Mouse (Mus musculus): Measurements from ENCODE around the gene E030018B13Rik. TPM values are rescaled to one million over a fixed set of nuclear protein-coding genes. Genes with fewer than 3 reads are reported as not detected.

E030018B13Rik gene
- polyA plus RNA-seq, 1 experiment from 2014 or later, result 0.17 TPM

GRCm38 (mm10) chr7:63965135-63965534, 48.5 kb downstream of the E030018B13Rik start:
- no peaks in the 10 kb centered on the region for H3K27me3 ChIP-seq (replicated peaks)
- 61% methylated on average over 2 of the region's 2 CpGs for WGBS
- H3K4me1 ChIP-seq, result no peaks in the 10 kb centered on the region
- ATAC-seq (ENCODE audit: insufficient read depth, low FRiP score, low read depth), result peak; percentile 61; the same call in 1 of the 2 replicates
- no peak overlapping the region for H3K27ac ChIP-seq
- no peaks in the 10 kb centered on the region for H3K9me3 ChIP-seq
- H3K4me2 ChIP-seq, result no peak overlapping the region
- no peak overlapping the region for H3K9ac ChIP-seq
- no peak overlapping the region for H3K4me3 ChIP-seq (replicated peaks)
- no peaks in the 10 kb centered on the region for H3K36me3 ChIP-seq

- H3K4me3 ChIP-seq (replicated peaks), result no peak overlapping the region
- no peaks in the 10 kb centered on the region for H3K4me1 ChIP-seq
- WGBS, result 69% methylated on average over 5 of the region's 5 CpGs
- H3K27ac ChIP-seq, result no peak overlapping the region
- no peak overlapping the region for H3K9ac ChIP-seq
- ATAC-seq (ENCODE audit: insufficient read depth, low FRiP score, low read depth), result no peak
- H3K9me3 ChIP-seq, result no peaks in the 10 kb centered on the region
- no peak overlapping the region for H3K4me2 ChIP-seq
- H3K27me3 ChIP-seq (replicated peaks), result no peaks in the 10 kb centered on the region
- no peaks in the 10 kb centered on the region for H3K36me3 ChIP-seq
Measured at GRCm38 (mm10) chr7:63965635-63966418, 49.2 kb downstream of the E030018B13Rik start.

- H3K9me3 ChIP-seq, result no peaks in the 10 kb centered on the region
- no peaks in the 10 kb centered on the region for H3K4me1 ChIP-seq
- no peak overlapping the region for H3K9ac ChIP-seq
- H3K4me2 ChIP-seq, result no peak overlapping the region
- H3K27ac ChIP-seq, result no peak overlapping the region
- no peaks in the 10 kb centered on the region for H3K36me3 ChIP-seq
- H3K27me3 ChIP-seq (replicated peaks), result no peaks in the 10 kb centered on the region
- H3K4me3 ChIP-seq (replicated peaks), result no peak overlapping the region
- 63% methylated on average over 3 of the region's 3 CpGs for WGBS
- no peak for ATAC-seq (ENCODE audit: insufficient read depth, low FRiP score, low read depth)
Measured at GRCm38 (mm10) chr7:63969941-63970340, 53.3 kb downstream of the E030018B13Rik start.

Other genes with a start within 250 kb of the E030018B13Rik start
- 31.0 and 32.3 TPM in 2 replicates for gene Klf13, start 22.1 kb downstream of the E030018B13Rik start, polyA plus RNA-seq (2015; fragmentation: Nextera tagmentation; extraction: Ambion mirVana)
- gene Trpm1, start 237.0 kb downstream of the E030018B13Rik start, polyA plus RNA-seq (2015; fragmentation: Nextera tagmentation; extraction: Ambion mirVana), result 0.18 TPM in 1 of 2 replicates, not detected in the other

Measured in stomach, embryonic 15.5 days (tissue).